Mouse (Mus musculus): ENCODE measurements around the gene Hyal2.

- TF ChIP-seq POLR2A (IDR thresholded peaks at IDR 0.05; ENCODE audit: low read depth, low read length) (no peak), CTCF (conservative IDR thresholded peaks at IDR 0.05; ENCODE audit: insufficient read depth, insufficient read length, low read depth, low read length) (no peak)
Observed at GRCm38 (mm10) chr9:107575579-107576356, 8.0 kb downstream of the Hyal2 start.
